Mouse (Mus musculus): ENCODE results near the gene Sema4c. TPM values are rescaled to one million over a fixed set of nuclear protein-coding genes. Genes with fewer than 3 reads are reported as not detected.
A peak's percentile ranks its signal among the peaks of the same experiment; 100 is the strongest.

The Sema4c gene
- total RNA-seq, 1 experiment from 2014 or later, result 7.8 TPM

DNA sequence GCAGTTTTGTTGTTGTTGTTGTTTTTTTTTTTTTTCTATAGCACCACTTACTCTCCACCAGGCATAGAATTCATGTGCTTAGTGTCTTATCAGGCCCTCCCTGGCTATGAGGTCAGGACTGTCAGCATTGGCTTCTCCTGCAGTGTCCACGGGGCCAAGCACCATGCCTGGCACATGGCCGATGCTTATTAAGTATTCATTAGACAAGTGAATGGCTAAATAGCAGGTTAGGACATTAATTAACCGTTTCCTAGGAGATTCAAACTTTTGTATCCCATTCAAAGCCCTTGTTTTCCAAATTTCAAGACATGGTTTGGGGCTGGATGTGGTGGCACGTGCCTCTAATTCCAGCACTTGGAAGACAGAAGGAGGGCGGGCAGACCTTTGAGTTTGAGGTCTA is 23.1 kb upstream of the Sema4c start:
- no peak for ATAC-seq (replicated peaks; ENCODE audit: insufficient number of reproducible peaks, low FRiP score, low TSS enrichment, poor library complexity, severe bottlenecking)

DNA sequence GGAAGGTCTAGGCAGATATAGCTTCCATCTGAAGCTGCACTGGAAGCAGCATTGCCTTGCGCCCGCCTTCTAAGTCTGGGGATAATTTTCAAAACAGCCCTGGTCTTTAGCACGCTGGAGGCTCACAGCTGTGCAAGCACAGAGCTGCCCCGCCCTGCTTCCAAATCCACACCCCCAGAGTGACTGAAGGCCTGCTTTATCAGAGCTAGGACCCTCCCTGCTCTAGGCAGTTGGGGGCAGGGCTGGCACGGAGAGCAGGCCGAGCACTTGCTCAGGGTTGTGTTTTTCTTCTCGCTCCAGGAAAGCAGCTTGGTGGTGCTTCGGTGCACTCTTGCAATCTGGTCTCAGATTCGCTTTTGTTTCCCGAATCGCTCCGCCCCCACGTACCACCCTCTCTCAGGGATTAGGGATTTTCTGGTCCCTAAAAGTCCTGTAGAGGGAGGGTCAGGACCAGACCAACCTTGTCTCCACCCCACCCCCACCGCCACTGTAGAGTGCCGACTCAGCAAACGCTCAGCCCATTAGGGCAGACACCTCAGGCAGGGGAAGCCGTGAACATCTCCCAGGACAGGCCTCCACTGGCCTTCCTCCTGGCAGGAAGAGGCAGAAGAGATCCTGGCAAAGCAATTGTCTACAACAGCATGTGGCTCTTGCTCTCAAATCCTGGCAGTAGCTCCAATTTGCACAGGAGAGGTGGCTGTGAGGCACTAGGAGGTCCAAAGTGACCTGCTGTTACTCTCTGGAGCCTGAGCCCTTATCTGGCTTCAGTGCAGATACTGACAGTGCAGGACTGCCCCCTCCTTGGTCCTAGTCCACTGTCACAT is 22.4 kb upstream of the Sema4c start:
- no peak for ATAC-seq (replicated peaks; ENCODE audit: insufficient number of reproducible peaks, low FRiP score, low TSS enrichment, poor library complexity, severe bottlenecking)

DNA sequence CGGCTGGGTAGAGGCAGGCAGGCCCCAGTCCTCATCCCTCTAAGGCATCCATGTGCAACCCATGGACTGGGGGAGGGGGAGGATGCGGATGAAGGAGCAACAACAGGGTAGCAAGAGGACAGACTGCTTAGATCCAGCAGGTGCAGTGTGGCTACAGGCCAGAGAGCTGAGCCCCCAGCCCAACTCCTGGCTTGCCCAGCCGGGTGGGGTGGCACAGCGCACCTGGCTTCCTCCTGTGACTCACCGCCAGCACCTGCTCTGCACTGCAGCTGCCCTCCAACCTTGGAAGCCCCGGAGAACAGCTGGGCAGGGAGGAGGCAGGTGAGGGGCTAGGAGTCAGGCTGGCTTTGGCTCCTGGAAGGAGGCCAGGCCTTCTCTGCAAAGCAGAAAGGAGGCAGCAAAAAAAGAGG is 21.8 kb upstream of the Sema4c start:
- no peak for ATAC-seq (replicated peaks; ENCODE audit: insufficient number of reproducible peaks, low FRiP score, low TSS enrichment, poor library complexity, severe bottlenecking)

DNA sequence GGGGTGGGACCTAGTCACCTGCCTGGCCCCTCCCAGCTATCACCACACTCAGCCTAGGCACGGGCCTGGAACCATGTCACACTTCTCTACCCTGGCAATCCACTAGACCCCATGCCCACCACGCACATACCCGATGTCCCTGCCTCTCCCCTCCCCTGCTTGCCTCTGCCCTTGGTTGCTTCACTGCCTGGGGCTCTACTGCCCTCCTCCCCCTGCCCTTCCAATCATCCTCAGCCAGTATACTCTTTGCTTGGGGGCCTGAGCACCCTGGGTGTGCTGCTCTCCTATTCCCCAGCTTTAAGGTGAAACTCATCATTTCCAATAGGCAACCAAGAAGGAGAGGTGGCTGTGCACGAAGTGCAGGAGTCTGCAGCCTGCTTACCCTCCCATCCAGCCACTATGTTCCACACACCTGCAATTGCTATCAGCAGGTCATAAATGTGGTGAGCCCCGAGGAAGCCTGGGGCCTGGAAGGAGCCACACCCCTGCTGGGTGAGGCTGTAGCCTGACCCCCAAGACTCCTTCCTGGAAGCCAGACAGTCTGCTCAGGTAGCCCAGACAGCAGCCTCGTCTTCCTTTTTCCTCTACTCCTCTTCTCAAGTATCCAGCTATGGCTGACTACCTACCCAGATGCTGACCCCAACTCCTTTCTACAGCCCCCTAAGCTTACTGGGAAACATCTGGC is 19.0 kb upstream of the Sema4c start:
- ATAC-seq (replicated peaks; ENCODE audit: insufficient number of reproducible peaks, low FRiP score, low TSS enrichment, poor library complexity, severe bottlenecking), result no peak

DNA sequence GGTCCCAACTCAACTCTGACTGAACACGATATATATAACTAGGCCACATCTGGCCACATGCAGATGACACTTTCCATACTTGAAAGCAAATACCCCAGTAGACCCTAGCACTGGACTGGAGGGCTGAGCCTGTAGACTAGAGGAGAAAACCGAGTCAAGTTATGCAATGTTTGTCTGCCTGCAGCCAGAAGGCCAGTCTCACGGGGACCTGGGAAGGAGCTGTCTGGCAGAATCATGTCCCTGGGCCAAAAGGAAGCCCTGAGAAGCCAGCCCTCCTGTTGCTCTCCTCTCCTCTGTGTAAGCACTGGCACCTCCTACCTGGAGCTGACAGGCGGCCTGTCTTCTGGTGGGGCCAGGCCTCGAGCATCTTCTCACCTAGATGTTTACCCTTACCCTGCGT is 17.2 kb upstream of the Sema4c start:
- no peak for ATAC-seq (replicated peaks; ENCODE audit: insufficient number of reproducible peaks, low FRiP score, low TSS enrichment, poor library complexity, severe bottlenecking)

DNA sequence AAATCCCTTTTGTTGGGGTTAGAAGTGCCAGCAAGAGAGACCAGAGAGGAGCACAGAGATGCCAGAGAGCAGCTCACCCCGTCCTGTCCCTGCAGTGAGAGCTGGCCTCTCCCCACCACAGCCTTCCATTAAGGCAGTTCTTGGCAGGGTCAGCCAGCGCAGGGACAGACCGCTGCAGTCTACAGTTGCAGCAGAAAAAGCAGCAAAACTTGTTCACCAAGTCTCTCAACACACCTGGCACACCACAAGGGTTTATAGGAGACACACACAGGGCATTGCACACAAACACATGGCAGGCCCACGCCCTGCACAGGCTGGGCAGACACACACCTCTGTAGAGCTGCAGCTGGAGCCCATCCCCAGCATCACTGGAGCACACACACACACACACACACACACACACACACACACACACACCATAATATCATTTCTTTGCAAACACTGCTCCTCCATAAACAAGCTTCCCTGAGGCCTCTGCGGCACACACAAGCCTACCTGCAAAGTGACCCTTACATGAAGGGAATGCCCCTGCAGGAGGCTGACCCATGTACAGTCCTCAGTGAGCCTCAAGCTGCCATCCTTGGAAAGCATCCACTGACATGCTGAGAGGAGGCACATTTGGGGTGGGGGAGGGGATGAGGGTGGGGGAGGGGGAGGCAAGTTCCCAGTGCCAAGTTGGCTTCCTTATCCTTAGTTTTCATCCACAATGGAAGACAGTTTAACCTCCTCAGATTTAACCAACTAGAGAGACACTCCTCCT is 16.2 kb upstream of the Sema4c start:
- ATAC-seq (replicated peaks; ENCODE audit: insufficient number of reproducible peaks, low FRiP score, low TSS enrichment, poor library complexity, severe bottlenecking), result no peak

DNA sequence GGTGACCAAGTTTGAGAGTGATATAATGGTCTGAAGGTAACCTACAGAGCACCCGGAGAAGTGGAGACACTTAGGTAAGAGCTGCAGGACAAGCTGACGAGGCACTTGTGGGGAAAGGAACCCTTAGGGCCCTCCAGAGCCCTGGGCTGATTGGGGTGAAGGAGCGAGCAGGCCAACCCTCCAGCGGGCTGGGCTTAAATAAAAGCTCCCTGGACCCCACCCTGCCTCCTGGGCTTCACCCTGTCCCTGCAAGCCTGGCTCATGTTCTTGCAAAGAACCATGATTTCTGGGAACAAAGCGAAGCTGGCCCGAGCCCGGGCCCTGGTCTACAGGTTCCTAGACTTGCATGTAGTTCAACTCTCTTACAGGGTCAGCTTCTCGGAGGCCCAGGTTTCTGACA is 15.4 kb upstream of the Sema4c start:
- no peak for ATAC-seq (replicated peaks; ENCODE audit: insufficient number of reproducible peaks, low FRiP score, low TSS enrichment, poor library complexity, severe bottlenecking)

DNA sequence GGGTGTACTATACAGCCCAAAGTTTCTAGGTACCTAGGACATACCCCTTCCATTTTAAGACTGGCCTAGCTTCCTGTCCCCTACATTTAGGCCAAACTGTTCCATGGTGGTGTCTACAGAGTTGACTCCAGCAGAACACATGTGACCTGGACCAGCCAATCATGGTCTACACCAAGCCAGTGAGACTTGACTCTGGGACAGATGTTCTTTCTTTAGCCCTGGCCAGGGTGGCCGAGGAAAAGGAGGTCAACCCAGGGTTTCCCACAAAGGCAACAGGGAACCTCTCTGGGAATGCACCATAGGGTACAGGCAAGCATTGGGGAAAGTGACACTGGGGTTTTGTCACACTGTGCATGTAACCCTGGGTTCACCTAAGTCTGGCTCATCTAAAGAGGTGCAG is 14.6 kb upstream of the Sema4c start:
- ATAC-seq (replicated peaks; ENCODE audit: insufficient number of reproducible peaks, low FRiP score, low TSS enrichment, poor library complexity, severe bottlenecking), result no peak

DNA sequence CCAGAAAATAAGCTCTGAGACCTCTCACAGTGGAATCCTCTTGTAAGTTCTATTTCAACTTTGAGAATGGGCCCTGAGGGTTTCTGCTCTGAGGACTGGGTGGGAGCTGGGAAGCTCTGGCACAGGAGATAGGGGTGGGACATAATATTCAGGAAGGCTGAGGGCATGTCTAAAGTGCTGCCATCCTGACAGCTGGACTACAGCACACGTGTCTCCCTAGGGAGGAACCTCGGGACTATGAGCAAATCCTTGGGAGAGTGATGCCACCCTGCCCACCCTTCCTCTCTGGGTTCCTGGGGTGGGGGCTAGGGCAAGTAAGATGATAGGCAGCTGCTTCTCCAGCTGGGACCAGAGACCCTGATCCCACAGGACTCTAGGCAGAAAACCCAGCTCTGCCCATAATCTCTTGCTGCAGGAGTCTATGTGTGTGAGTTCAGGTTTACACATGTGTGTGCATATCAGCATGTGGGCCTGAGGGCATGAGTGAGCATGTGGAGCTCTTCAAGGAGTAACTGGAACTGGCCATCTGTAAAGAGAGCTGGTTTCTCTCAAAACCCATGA is 14.1 kb upstream of the Sema4c start:
- ATAC-seq (replicated peaks; ENCODE audit: insufficient number of reproducible peaks, low FRiP score, low TSS enrichment, poor library complexity, severe bottlenecking), result no peak

DNA sequence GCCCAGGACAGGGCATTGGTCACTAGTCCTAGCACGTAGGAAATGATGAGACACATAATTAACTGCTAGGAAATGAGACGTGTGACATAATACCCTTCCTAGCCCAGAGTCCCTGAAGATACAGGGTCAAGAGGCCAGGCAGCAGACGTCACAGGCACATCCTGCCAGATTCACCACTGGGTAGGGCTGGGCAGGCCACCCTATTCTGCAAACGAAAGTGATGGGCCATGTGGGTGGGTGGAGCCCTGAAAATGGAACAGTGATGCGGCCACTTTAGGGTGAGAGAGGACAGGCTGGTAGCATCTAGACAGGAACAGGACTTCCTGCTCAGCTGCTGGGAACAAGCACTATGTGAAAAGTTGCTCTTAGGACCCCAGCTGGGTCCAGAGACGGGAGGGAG is 13.5 kb upstream of the Sema4c start:
- peak; percentile 92 for ATAC-seq (replicated peaks; ENCODE audit: insufficient number of reproducible peaks, low FRiP score, low TSS enrichment, poor library complexity, severe bottlenecking)

DNA sequence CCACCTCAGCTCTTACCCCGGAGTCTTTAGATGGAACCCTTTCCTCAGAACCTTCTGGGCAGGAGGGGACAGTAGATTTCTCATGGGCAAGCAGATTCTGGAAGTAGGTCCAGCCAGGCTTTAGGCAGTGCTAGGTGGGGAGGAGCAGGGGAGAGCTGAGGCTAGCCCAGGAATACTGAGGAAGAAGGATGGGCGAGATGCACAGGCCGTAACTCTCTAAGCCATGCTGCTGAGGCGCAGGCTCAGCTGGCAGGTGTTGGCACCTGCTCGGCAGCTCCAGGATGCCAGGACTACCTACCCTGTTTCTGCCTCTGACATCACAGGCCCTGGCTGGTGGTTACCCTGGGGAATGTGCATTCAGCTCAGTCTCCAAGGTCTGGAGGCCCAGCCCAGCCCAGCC is 12.2 kb upstream of the Sema4c start:
- no peak for ATAC-seq (replicated peaks; ENCODE audit: insufficient number of reproducible peaks, low FRiP score, low TSS enrichment, poor library complexity, severe bottlenecking)

DNA sequence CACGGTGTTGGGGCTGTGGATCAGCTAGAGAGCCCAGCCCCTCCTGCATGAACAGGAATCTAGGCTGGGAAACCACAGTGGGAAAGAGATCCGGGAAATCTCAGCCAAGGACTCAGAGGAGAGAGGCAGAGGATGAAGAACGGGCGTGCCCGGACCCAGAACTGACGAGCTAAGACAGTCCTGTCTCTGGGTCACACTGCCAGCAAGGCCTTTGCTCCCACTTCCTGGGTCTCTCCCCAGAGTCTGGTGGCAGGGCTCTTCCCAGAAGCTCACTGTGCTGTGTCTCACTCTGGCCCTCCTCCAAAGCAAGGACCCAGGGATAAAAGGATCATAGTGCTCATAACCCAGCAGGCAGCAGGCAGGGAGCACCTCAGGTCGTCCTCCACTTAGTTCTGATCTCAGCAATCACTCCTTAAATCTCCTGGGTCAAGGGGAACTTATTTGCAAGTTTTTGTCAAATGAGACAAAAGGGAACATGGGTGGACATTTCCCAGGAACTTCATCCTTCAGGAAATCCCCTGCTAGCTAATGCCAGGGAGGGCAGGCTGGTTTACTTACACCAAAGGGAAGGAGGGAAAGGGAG is 11.6 kb upstream of the Sema4c start:
- ATAC-seq (replicated peaks; ENCODE audit: insufficient number of reproducible peaks, low FRiP score, low TSS enrichment, poor library complexity, severe bottlenecking), result no peak

DNA sequence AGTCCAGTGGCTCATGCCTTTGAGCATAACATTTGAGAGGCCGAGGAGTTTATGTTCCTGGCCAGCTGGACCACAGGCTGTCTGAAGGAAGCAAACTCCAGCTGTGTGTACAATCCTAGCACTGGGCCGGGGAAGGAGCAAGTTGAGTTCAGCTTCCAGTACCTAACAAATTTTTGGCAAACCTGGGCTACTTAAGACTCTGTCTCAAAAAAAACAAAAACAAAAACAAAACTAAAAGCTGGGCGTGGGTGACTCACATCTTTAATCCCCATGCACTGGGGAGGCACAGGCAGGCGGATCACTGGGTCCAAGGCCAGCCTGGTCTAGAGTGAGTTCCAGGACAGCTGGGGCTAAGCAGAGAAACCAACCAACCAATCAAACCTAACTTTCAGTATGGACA is 10.6 kb upstream of the Sema4c start:
- no peak for ATAC-seq (replicated peaks; ENCODE audit: insufficient number of reproducible peaks, low FRiP score, low TSS enrichment, poor library complexity, severe bottlenecking)

DNA sequence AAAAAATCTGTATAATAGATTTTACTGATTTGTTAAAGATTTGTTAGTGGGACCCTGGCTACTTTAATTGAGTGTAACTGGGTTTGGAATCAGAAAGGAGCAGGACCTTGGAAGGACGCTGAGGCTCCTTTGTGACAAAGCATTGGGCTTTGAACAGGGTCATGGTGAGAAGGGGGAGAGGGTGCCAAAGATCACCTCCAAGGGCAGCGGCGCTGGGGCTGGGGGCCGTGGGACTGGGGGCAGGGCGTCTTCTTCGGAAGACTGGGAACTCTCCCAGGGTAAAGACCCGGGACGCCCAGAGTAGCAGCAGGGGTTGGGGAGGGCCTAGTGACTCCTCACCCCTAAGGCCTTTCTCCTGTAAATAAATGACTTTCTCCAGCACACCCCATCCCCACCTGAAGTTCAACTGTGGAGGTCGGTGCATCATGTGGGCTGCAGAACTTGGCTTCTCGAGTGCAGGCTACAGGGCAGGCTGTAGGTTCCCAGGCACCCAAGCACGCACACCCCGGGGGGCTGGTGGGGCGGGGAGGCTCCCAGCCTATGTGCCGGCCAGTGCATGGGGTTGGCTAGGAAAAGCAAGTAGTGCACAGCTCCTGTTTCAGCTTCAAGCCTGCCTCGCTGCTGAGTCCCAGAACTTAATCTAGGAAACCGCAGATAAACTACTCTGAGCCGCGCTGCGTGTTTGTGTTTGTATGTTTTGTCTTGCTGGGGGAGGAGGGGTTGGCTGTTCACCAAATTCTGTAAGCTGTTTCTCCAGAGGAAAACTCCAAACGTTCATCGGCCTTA is 9.9 kb upstream of the Sema4c start:
- no peak for ATAC-seq (replicated peaks; ENCODE audit: insufficient number of reproducible peaks, low FRiP score, low TSS enrichment, poor library complexity, severe bottlenecking)

DNA sequence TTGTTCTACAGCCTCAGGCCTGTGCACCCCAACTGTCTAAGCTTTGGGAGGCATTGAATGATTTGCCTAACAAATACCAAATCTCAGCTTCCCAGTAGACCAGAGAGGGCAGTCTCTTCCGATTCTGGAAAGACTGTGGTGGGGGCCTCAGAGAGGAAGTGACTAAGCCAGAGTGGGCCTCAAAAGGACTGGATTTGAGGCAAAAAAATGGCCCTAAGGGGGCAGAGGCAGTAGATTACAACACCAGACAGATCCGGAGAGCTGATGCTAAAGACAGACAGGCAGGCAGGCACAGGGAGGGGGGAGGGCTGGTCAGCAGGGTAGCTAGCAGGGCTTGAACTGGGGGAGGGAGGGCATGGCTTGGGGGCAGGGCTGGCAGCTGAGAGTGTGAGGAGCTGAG is 8.3 kb upstream of the Sema4c start:
- ATAC-seq (replicated peaks; ENCODE audit: insufficient number of reproducible peaks, low FRiP score, low TSS enrichment, poor library complexity, severe bottlenecking), result no peak

DNA sequence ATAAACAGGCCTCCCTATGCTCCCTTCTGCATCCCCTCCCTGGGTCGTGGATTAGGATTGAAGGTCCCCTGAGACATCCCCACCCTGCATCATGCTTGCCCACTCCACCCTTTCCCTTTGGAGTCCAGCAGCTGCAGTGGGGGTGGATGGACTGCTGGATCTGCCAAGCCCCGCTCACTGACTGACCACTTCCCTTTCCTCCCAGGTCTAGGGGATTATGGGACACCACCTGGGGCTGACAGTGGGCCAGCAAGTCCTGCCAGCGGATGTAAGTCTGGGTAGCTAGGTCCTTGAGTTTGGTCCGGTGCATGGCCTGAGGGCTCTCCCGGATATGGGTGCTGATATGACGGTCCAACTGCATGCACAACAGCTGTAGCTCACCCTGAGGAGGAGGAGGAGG is 6.0 kb upstream of the Sema4c start:
- no peak for ATAC-seq (replicated peaks; ENCODE audit: insufficient number of reproducible peaks, low FRiP score, low TSS enrichment, poor library complexity, severe bottlenecking)

DNA sequence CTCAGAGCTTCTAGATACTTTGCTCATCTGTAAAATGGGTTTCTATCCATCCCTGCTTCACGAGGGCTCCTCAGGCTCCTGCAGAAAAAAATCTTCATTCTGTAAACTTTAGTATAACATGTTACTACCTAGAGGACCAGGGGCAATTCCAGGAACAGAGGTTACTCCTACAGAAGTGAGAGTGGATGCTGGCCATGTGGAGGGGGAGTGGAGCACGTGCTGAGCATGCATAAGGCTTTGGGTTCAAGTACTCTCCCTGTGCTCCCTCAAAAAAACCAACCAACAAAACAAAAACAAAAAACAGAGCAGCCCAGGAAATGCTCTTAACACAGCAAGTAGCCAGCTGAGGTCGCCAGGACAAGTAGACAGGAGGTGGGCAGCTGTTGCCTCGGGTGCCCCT is 5.5 kb upstream of the Sema4c start:
- no peak for ATAC-seq (replicated peaks; ENCODE audit: insufficient number of reproducible peaks, low FRiP score, low TSS enrichment, poor library complexity, severe bottlenecking)

DNA sequence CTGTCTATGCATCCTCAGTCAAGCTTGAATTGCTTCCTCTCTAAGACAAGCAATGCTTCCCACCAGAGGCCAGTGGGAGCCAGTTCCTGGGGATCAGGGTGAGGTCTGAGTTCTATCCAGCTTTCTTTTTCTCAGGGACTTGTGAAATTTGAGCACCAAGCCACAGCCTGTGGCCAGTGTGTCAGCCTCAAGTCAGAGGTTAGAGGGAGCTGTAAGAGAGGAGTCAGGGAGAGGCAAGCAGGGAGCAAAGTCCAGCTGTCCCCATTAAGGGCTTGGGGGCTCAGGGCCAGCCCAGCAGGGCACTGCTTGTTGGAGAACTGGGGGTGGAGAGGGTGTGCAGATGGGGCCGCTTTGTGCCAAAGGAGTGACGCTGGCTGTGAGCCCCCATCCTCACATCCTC is 5.0 kb upstream of the Sema4c start:
- ATAC-seq (replicated peaks; ENCODE audit: insufficient number of reproducible peaks, low FRiP score, low TSS enrichment, poor library complexity, severe bottlenecking), result no peak
